Mouse (Mus musculus): ENCODE results near the gene Cuta. TPM values are rescaled to one million over a fixed set of nuclear protein-coding genes. Genes with fewer than 3 reads are reported as not detected.

Gene Cuta
- polyA plus RNA-seq, 1 experiment from 2014 or later = 138 TPM

DNA sequence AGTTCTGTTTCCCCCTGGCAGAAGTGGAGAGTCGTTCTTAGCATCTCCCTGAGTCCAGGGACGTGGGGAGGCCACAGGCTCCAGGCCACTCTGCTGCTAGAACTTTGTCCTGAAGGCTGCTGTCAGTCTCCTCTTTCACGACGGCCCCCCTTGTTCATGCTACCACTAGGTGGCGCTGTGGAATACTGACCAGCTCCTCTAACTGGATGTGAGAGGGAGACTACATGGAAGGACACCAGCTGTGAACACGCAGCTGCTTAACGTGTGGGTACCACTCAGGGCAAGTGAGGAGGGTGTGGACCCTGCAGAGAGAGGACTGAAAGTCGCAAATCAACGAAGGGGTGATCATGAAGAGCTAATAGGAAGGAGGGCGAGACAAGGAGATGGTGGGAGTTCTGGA lies 43.8 kb downstream of the Cuta start:
- H3K4me1 ChIP-seq (ENCODE audit: control insufficient read depth, insufficient read depth, low read length) = no peaks in the 10 kb centered on the region
- ATAC-seq (ENCODE audit: insufficient read depth, low FRiP score, low TSS enrichment) (no peak), DNase-seq (ENCODE audit: low spot score) (peak; percentile 75)
- H3K36me3 ChIP-seq (ENCODE audit: control insufficient read depth, insufficient read depth, low read length) = no peaks in the 10 kb centered on the region
- H3K27me3 ChIP-seq (ENCODE audit: control insufficient read depth, insufficient read depth, low read length) = no peaks in the 10 kb centered on the region
- no peak overlapping the region for H3K4me3 ChIP-seq (ENCODE audit: low read depth, low read length)
- H3K4me2 ChIP-seq (ENCODE audit: low read depth) = no peak overlapping the region
- 15% methylated on average over 10 of the region's 10 CpGs for WGBS
- H3K27ac ChIP-seq (ENCODE audit: low read depth, low read length) = no peak overlapping the region
- H3K9ac ChIP-seq (ENCODE audit: low read length) = no peak overlapping the region
- no peaks in the 10 kb centered on the region for H3K9me3 ChIP-seq (ENCODE audit: control insufficient read depth, low read length)

DNA sequence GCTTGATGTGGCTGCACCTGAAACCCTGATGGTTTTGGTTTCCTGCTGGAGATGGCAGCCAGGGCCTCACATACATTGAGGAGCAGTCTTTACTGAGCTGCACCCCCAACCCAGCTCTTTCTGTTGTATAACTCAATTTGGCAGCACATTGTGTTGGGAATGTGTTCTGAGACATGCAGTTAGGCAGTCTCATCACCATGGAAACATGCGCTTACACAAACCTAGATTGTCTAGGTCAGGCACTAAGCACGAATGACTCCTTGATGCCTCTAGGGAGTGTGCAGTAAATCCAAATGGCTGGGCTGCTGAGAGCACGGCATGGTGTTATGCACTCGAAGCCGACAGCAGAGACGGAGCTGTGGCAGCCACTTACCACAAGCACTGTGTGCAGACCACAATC lies 45.0 kb downstream of the Cuta start:
- no peaks in the 10 kb centered on the region for H3K4me1 ChIP-seq (ENCODE audit: control insufficient read depth, insufficient read depth, low read length)
- no peak overlapping the region for H3K4me2 ChIP-seq (ENCODE audit: low read depth)
- H3K9ac ChIP-seq (ENCODE audit: low read length) = no peak overlapping the region
- H3K27ac ChIP-seq (ENCODE audit: low read depth, low read length) = no peak overlapping the region
- H3K36me3 ChIP-seq (ENCODE audit: control insufficient read depth, insufficient read depth, low read length) = no peaks in the 10 kb centered on the region
- H3K9me3 ChIP-seq (ENCODE audit: control insufficient read depth, low read length) = no peaks in the 10 kb centered on the region
- H3K4me3 ChIP-seq (ENCODE audit: low read depth, low read length) = no peak overlapping the region
- H3K27me3 ChIP-seq (ENCODE audit: control insufficient read depth, insufficient read depth, low read length) = no peaks in the 10 kb centered on the region
- WGBS = 81% methylated on average over 6 of the region's 6 CpGs
- ATAC-seq (ENCODE audit: insufficient read depth, low FRiP score, low TSS enrichment) = no peak
- no peak for DNase-seq (ENCODE audit: low spot score)

DNA sequence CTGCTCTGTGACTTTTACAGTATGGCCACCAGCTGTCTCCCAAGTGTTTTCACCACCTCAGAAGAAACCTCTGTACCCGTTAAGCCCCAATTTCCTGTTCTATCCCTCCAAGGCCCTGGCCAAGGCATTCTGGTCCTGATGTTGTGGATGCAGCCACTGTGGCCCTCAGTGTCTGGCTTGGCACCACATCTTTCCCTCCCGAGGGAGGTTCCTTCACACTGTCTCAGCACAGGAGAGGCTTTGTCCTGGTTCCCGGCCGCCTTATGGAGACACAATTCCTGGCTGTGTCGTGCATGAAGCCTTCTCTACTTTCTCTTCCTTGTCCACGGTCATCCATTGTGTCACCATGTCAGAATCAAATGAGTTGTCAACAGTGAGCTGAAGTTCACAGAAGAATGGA lies 45.9 kb downstream of the Cuta start:
- no peak overlapping the region for H3K27ac ChIP-seq (ENCODE audit: low read depth, low read length)
- no peak for DNase-seq (ENCODE audit: low spot score)
- H3K4me3 ChIP-seq (ENCODE audit: low read depth, low read length) = no peak overlapping the region
- H3K27me3 ChIP-seq (ENCODE audit: control insufficient read depth, insufficient read depth, low read length) = no peaks in the 10 kb centered on the region
- H3K9ac ChIP-seq (ENCODE audit: low read length) = no peak overlapping the region
- WGBS = 63% methylated on average over 6 of the region's 6 CpGs
- no peaks in the 10 kb centered on the region for H3K9me3 ChIP-seq (ENCODE audit: control insufficient read depth, low read length)
- H3K4me1 ChIP-seq (ENCODE audit: control insufficient read depth, insufficient read depth, low read length) = no peaks in the 10 kb centered on the region
- ATAC-seq (ENCODE audit: insufficient read depth, low FRiP score, low TSS enrichment) = no peak
- H3K36me3 ChIP-seq (ENCODE audit: control insufficient read depth, insufficient read depth, low read length) = no peaks in the 10 kb centered on the region
- H3K4me2 ChIP-seq (ENCODE audit: low read depth) = no peak overlapping the region

DNA sequence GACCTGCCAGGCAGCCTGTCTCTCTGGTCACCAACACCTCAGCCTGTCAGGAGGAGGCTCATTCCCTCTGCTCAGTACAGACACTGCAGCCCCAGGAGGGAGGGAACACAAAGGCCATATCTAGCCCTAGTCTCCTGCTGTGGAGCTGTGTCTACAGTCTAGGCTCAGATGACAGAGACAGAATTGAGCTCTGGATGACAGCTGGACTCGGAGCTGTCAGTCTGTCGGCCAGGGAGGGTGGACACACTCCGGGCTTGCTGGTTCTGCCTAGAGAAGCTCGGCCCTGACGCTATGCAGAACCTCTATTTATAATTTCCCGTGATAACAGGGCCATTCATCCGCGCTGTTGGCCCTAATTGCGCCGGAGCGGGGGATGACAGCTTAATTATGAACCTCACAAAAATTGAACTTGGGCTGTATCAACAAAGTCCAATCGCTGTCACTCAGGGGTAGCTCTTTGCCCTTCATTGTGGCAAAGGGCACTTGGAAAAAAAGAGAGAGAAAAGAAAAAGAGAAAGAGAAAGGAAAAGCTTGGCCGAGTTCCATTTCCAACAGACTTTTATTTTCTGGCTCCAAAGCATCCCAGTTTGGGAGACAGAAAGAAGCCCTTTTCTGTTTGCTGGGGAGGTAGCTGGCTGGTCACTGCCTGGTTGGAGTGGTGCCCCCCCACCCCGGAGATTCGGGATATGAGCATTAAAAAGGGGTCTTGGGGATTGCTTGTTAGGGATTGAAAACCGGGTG lies 46.6 kb downstream of the Cuta start:
- Histone ChIP-seq H3K36me3 (ENCODE audit: control insufficient read depth, insufficient read depth, low read length) (no peaks in the 10 kb centered on the region), H3K4me1 (ENCODE audit: control insufficient read depth, insufficient read depth, low read length) (no peaks in the 10 kb centered on the region), H3K4me2 (ENCODE audit: low read depth) (no peak overlapping the region), H3K27ac (ENCODE audit: low read depth, low read length) (no peak overlapping the region), H3K9ac (ENCODE audit: low read length) (no peak overlapping the region), H3K4me3 (ENCODE audit: low read depth, low read length) (no peak overlapping the region), H3K27me3 (ENCODE audit: control insufficient read depth, insufficient read depth, low read length) (no peaks in the 10 kb centered on the region), H3K9me3 (ENCODE audit: control insufficient read depth, low read length) (no peaks in the 10 kb centered on the region)
- DNase-seq (ENCODE audit: low spot score) (no peak), ATAC-seq (ENCODE audit: insufficient read depth, low FRiP score, low TSS enrichment) (no peak)
- whole genome bisulfite sequencing = 69% methylated on average over 16 of the region's 16 CpGs

- no peak overlapping the region for H3K4me2 ChIP-seq (ENCODE audit: low read depth)
- 48% methylated on average over 3 of the region's 3 CpGs for WGBS
- no peak overlapping the region for H3K9ac ChIP-seq (ENCODE audit: low read length)
- H3K4me3 ChIP-seq (ENCODE audit: low read depth, low read length) = no peak overlapping the region
- H3K4me1 ChIP-seq (ENCODE audit: control insufficient read depth, insufficient read depth, low read length) = no peaks in the 10 kb centered on the region
- H3K36me3 ChIP-seq (ENCODE audit: control insufficient read depth, insufficient read depth, low read length) = no peaks in the 10 kb centered on the region
- no peaks in the 10 kb centered on the region for H3K9me3 ChIP-seq (ENCODE audit: control insufficient read depth, low read length)
- no peaks in the 10 kb centered on the region for H3K27me3 ChIP-seq (ENCODE audit: control insufficient read depth, insufficient read depth, low read length)
- H3K27ac ChIP-seq (ENCODE audit: low read depth, low read length) = no peak overlapping the region
- no peak for ATAC-seq (ENCODE audit: insufficient read depth, low FRiP score, low TSS enrichment)
- no peak for DNase-seq (ENCODE audit: low spot score)
Observed at GRCm38 (mm10) chr17:26887926-26888325, 51.4 kb downstream of the Cuta start.

- Histone ChIP-seq H3K4me3 (ENCODE audit: low read depth, low read length) (peak overlapping the region; percentile 15; the same call in 1 of the 2 replicates), H3K4me1 (ENCODE audit: control insufficient read depth, insufficient read depth, low read length) (no peaks in the 10 kb centered on the region), H3K9ac (ENCODE audit: low read length) (no peak overlapping the region), H3K4me2 (ENCODE audit: low read depth) (peak overlapping the region; percentile 46), H3K27ac (ENCODE audit: low read depth, low read length) (no peak overlapping the region), H3K36me3 (ENCODE audit: control insufficient read depth, insufficient read depth, low read length) (no peaks in the 10 kb centered on the region), H3K9me3 (ENCODE audit: control insufficient read depth, low read length) (no peaks in the 10 kb centered on the region), H3K27me3 (ENCODE audit: control insufficient read depth, insufficient read depth, low read length) (no peaks in the 10 kb centered on the region)
- ATAC-seq (ENCODE audit: insufficient read depth, low FRiP score, low TSS enrichment) = peak; percentile 60; the same call in 1 of the 2 replicates
- WGBS = 11% methylated on average over 30 of the region's 30 CpGs
- DNase-seq (ENCODE audit: low spot score) = peak; percentile 87
Observed at GRCm38 (mm10) chr17:26886047-26886749, 53.2 kb downstream of the Cuta start.

DNA sequence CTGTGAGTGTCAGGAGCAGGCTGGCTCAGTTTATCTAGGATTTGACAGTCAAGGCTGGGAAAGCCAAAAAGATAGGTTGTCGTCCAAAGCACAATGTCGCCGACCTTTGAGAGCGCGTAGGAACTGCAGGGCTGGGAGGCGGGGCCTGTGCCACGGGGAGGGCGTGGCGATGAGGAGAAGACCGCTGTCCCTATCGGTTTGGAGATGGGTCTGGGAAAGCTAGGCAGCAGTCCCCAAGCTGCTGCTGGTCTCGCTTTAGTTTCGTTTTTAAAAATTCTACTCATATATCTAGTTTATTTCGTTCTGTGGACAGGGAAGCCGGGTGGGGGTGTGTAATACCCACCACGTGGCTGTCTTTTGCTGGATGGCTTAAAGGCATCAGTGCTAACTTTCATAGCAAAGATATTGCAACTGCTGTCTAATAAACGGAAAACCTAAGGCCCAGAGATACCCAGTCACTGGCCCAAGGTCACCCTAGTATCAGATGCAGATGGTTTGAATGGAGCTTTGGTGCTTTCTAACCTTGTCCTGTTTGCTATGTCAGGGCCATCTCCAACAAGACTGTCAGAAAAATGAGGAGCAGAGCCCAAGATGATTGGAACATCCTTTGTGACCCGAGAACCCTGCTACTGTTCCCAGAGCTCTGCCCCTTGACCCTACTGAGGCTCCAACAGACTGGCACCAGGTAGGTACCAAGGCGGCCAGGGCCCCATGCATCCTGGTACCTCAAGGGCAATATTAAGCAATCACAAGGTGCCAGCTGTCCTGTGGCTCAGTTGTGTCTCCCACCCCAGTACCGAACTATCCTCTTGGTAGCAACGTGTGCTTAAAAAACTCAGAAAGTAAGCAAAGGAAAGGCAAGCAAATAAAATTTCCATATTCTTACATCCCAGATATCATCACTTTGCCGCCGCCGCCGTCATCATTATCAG lies 54.1 kb downstream of the Cuta start:
- Histone ChIP-seq H3K4me2 (ENCODE audit: low read depth) (peak overlapping the region; percentile 46), H3K4me3 (ENCODE audit: low read depth, low read length) (peak overlapping the region; percentile 20; the same call in 1 of the 2 replicates), H3K36me3 (ENCODE audit: control insufficient read depth, insufficient read depth, low read length) (no peaks in the 10 kb centered on the region), H3K4me1 (ENCODE audit: control insufficient read depth, insufficient read depth, low read length) (no peaks in the 10 kb centered on the region), H3K27ac (ENCODE audit: low read depth, low read length) (no peak overlapping the region), H3K9ac (ENCODE audit: low read length) (no peak overlapping the region), H3K27me3 (ENCODE audit: control insufficient read depth, insufficient read depth, low read length) (no peaks in the 10 kb centered on the region), H3K9me3 (ENCODE audit: control insufficient read depth, low read length) (no peaks in the 10 kb centered on the region)
- DNase-seq (ENCODE audit: low spot score) (peak; percentile 81), ATAC-seq (ENCODE audit: insufficient read depth, low FRiP score, low TSS enrichment) (no peak)
- 24% methylated on average over 25 of the region's 25 CpGs for WGBS

All from neural tube, embryonic 11.5 days (tissue).